Mouse (Mus musculus) kidney, postnatal 36 days (tissue): ENCODE results near the gene Fyb.
"Not testable (repeated sequence)": the region's sequence is repeated elsewhere in the genome, so short reads cannot be mapped to it uniquely, and the experiment has no call there.

Experiments
- DNase-seq, 2 experiments: peaks; one replicate each; pipeline ENCODE4 v3.0.0; 2021 to 2022; ENCODE audit warnings: mixed read lengths in 2 of 2

Fyb gene

DNA sequence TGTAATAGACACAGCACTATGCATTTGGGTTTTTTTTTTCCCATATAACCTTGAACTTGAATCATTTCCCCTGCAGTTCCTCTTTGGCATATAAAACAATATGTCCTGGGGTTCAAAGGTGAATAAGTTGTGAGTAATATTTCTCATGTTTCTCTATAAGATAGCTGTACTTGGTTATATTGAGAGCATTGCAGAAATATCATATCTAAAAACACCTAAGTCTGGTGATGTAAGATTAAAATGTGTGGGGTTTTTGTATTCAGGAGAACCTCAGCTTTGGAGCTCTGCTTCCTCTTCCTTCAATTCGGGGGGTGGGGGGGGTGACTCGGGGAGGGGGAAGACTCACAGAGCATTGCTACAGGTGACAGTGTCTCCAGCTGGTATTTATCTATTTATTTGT lies 40.0 kb downstream of the Fyb start:
- DNase-seq: no peak

DNA sequence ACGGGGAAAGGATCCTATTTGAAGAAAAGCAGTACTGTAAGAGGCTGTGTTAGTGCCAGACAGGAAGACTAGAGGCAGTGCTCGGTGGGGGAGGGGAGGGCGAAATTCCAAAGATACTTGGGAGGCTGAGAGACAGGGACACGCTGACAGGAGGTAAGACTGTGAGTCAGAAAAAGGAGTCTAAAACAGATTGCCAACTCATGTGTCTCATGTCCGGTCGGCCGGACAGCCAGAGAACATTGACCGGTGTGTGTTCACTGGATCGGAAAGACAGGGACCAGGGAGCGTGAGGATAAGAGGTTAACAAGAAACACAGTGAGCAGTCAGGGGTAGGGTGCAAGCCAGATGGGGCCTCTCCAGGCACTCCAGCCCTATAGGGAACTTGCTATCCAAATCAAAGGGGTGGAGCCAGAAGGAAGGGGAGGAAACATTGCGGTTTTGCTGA lies 42.3 kb downstream of the Fyb start:
- DNase-seq: peak; percentile 92 to 93

DNA sequence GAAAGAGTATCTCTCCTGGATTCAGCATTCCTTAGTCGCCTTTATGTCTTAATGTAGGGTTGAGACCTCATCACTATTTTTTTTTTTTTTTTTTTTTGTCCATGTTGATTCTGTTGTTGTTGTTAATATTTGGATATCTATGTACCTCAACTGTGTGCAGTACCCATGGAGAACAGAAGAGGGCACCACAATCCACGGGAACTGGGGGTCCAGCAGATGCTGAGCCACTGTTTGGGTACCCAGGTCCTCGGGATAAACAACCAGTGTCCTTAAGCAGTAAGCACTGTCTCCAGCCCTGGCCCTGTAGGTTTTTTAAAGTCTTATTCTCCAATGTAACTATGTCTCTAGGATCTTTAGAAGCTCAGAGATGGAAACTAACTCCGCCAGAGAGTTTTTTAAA lies 43.2 kb downstream of the Fyb start:
- DNase-seq: no peak

DNA sequence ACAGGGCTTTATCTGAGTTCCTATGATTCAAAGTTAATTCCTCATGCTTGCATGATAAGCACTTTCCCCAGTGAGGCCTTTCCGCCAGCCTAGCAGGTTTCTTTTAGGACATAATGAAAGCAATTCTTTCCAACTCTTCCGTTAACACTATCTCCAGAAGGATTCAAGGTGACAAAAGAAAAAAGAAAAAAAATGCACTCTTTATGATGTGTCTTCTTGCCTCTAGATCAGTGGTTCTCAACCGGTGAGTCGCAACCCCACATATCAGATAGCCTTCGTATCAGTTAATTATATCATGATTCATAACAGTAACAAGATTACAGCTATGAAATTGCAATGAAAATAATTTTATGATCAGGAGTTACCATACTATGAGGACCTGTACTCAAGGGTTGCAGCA lies 45.3 kb downstream of the Fyb start:
- no peak for DNase-seq

DNA sequence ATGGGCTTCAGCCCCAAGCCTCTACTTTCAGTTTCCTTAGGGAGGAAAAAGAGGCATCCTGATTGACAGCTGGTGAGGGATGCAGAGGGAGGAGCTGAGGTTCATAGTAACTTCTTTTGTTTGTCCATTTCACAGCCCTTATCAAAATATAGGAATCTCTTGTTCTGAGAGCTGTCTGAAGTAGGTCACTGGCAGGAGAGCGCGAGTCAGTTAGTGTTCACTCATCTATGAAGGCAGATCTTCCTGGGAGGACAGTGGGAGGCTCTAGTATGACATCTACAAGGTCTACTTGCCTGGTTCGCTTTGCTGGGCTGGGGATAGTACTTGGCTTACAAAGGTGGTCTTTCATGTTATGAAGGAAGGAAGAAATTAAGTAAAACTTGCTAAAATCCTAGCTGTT lies 46.0 kb downstream of the Fyb start:
- peak; percentile 25 to 30 for DNase-seq

DNA sequence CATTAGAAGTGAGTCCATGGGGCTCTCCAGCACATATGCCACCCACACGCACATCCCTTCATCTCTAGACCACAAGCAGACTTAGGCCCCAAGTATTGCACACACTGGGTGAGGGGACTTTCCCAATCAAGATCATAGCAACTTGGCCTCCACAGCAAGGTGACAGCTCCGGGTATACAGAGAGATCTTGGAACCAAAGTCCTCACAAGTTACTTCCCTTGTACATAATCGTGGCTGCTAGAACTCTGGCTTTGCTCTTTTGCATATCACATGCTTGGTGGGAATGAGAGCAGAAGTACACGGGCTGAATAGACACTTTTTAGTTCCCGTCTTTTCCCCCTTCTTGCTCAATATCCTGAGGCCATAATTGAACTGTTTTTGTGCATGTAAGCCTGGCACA lies 46.4 kb downstream of the Fyb start:
- peak in 1 of 2 experiments; percentile 25 for DNase-seq

DNA sequence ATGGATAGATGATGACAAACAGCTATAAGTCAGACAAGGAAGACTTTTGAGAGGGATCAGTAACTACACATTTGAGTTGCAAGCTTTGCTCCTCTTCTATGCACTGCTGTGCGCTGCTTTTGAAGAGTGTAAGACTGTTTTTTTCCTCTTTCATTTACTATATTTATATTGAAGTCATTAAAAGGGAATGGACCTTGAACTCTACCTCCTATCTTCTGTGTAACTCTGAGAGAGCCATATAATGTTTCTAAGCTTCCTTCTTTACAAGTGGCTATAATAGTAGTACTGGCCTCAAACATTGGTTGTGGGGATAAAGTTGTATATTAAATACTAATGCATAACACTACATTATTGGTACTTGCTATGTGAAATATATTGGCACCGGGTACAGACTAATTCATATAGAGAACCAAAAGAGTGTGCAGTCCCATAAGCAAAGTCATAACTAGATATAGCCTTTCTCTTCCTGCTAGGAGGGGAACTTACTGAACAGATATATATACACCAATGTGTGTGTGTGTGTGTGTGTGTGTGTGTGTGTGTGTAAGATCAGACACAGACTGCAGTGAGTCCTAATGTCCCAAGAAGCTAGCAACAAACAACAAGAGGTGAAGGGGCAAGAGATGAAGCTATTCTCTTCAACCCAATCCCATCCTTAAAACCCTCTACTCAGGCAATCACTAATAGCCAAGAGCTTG lies 47.7 kb downstream of the Fyb start:
- DNase-seq: no peak

DNA sequence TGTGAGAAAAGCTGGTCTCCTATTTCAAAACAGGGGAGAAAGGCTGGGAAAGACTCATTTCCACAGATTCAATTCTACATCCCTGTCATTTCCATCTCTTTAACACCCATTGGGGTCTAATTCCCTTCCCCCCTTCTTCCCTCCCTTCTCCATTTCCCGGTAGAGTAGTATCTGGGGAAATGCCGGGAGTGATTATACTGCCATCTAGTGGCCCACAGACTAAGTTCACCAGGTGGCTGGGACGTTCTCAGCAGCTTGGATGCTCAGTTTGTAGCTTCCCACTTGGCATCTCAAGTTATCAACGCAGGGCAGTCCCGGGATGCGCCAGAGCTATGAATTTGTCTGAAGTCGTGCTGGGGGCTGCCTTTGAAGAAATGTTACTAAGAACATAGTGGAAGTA lies 48.2 kb downstream of the Fyb start:
- DNase-seq: peak; percentile 64 to 75

DNA sequence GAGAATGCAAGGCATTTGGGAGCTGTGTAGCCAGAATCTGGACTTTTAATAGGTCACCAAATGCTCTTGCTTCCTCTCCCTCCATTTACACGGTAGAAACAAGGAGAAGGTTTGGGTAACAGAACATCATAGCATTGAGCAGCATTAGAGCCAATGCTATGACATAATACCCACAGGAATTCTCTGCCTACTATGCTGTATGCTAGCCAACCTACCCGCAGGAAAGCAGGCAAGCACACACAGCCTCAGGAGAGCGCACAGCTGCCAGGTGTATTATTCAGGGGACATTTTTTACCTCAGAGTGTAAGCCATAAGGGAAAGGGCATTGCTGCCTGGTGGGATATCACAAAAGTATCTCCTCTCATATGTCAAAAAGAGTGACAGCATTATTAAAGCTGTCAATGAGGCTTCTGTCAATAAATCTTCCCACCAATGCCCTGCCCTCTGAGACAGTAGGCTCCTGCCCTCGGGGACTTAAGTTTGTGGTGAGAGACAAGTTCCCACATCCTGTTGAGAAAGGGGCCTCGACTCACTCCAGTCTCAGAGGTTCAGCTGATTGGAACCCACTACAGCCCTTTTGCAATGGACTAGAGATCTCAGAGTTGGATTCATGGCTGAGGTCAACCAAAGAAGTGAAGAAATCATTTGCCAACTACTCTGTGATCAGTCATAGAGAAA lies 51.8 kb downstream of the Fyb start:
- DNase-seq: no peak

DNA sequence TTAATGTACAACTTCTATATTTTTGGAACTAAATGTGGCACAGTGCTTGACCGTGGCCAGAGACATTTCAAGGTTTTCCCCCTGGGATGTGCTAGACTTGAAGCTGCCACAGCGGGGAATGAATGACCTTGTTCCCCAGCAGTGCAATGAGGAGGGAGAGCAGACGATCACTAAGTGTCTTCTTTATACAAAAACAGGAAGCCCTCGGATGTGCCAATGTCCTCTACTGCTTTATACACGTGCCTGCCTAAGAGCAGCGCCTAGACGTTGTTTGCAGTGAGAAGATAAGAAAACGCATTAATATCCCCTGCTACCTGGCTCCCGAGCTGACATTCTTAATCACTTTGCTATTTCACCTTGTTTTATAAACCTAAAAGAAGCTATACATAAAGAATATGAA lies 55.3 kb downstream of the Fyb start:
- DNase-seq: no peak

DNA sequence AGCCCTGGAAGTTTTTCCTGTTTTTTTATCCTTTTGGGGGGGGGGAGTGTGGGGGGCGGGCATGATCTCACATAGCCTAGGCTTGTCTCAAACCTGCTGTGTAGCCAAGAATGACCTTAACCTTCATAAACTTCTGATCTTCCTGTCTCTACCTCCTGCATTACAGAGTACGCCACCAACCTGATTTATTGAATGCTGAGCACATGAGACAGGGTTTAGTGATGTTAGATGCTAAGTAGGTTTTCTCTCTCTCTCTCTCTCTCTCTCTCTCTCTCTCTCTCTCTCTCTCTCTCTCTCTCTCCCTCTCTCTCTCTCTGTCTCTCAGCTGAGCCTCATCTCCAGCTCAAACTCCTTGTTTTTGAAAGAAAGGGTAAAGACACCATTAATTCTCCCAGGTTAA lies 56.0 kb downstream of the Fyb start:
- DNase-seq: no peak

DNA sequence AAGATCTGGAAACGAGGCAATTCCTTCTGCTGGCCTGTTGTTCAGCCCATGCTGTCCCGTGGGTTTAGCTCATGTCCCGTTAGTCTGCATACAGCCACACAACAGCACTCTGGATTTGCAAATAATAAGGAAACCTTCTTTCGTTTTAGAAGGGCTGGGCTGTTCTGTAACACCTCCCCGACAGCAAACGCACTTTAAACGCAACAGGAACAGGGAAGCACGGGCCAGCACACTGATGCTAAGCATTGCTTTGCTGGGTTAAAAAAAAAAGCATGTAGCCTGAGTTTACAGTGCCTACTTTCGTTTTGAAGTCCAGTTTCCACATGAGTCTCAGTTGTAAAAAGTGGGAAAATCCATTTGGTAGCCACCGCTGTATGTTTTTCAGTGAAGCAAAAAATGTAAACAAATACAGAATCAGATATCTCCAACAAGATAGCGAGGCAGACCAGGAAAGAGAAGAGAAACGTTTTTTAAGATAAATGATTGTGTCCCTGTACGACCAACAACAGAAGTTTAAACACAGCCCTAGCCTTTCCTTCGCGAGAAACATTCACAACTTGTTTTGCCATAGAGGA lies 56.6 kb downstream of the Fyb start:
- DNase-seq: no peak

DNA sequence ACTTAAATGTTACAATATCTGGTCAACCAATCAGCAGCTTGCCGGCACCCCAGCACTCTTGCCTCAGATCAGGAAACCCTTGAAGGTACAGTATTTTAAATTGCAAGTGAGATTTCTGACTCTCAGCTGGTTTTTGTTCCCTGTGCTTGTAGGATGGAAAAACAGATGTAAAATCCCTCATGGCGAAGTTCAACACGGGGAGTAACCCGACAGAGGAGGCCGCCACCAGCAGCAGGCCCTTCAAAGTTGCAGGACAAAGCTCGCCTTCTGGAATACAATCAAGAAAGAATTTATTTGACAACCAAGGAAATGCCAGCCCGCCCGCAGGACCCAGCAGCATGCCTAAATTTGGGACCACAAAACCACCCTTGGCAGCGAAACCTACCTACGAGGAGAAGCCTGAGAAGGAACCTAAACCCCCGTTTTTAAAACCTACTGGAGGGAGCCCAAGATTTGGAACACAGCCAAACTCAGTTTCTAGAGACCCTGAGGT lies 57.2 kb downstream of the Fyb start:
- DNase-seq: no peak

DNA sequence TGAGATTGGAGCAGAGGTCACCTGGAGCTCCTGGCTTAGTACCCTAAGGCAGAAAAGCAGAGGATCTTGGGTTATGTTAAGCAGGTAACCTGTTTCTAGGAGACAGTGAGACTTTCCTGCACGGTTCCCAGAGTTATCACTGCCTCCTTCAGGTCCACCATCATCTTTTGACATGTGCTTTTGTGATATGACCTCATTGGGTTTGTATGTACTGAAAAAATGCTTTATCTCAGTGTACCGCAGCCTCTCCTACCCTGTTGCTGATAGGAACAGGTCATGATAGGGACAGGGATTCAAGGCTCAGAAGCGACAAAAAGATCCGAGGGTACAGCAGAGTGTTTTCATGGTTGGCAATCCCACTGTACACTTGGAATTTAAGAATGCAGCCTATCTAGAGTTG lies 62.0 kb downstream of the Fyb start:
- DNase-seq: no peak

DNA sequence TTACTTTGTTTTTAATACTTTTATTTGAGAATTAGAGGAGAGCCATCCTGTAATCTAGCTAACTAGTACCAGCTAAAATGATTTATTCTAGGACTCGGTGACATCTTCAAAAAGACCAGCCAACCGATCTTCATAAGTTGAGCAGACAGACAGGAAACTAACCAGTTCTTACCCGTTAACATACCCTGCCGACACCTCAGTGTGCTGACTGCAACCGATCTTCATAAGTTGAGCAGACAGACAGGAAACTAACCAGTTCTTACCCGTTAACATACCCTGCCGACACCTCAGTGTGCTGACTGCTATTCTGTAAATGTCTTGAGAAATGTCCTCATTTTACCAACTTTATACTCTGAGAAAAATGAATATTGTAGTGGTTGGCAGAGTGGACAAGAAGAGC lies 63.7 kb downstream of the Fyb start:
- not testable (repeated sequence) for DNase-seq

DNA sequence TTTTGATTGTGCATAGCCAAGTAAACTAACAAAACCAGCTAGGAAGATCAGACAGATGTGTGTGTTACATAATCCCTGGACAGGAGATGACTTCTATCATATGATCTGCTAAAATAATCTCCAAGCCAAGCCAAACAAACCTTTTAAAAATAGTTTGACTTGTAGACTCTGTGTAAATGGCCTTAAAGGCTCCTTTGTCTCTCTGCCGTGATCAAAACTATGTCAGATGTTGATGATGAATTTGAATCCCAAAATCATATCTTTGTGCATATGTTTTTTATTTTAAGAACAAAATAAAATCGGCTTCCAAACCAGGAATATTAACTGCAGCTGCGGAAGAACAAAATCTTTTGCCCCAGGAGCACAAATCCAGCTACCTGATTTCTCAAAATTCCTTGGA lies 64.9 kb downstream of the Fyb start:
- DNase-seq: no peak

DNA sequence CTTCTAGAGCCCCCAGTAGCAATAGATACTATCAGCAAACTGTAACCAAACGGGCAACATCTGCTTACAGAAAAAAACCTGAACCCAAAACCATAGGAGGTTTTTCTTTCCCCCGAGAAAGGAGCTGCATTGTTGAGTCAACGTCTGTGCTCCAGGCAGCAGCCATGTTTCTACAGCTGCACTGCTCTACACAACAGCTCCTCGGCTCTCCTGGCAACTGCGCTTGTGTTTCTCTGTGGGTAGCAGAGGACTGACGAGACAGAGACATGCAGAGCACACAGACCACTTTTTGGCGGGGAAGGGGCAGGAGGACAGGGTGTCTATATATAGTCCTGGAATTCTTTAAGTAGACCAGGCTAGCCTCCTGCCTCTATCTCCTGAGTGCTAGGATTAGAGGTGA lies 65.5 kb downstream of the Fyb start:
- DNase-seq: no peak

DNA sequence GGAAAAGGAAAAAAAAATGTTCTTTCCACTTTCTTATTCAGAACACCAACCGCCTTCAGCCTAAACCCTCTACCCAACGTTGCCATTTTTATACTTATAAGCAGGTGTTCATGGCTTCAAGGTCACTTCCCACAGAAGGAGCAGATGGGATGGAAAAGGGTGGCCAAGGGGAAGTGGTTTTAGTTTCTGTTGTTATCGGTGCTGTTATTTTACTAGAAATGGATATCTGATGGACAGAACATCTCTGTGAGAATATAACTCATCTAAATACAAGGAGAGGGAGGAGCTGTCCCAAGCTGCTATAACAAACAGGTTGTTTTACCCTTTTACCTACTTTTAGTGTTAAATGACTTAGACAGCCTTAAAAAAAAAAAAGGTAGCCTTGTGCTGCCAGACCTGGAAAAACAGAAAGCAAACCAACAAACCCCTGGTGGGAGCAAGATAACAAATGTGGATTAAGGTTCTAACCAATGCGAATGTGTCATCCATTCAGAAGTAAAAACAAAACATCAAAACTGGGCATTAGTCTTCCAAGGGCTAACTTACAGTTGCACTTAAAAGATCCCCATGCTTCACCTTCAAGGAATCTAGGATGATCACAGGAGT lies 68.3 kb downstream of the Fyb start:
- DNase-seq: no peak

DNA sequence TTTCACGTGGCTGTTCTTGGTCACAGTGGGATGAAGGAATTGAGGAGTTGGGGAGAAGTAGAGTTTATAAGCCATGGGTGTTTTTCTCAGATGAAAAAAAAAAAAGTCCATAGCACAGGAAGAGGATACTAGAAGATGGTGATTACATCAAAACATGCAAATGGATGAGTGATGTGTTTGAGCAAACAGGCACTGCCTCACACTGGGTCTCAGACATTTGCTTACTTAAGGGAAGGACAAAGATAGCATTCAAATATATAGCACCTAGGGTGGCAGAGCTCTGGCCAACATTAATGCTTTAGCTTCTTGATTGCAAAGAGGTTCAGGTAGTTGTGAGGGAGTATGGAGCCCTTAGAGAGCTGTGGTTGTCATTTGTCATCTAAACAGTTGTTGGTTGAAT lies 68.9 kb downstream of the Fyb start:
- no peak for DNase-seq

DNA sequence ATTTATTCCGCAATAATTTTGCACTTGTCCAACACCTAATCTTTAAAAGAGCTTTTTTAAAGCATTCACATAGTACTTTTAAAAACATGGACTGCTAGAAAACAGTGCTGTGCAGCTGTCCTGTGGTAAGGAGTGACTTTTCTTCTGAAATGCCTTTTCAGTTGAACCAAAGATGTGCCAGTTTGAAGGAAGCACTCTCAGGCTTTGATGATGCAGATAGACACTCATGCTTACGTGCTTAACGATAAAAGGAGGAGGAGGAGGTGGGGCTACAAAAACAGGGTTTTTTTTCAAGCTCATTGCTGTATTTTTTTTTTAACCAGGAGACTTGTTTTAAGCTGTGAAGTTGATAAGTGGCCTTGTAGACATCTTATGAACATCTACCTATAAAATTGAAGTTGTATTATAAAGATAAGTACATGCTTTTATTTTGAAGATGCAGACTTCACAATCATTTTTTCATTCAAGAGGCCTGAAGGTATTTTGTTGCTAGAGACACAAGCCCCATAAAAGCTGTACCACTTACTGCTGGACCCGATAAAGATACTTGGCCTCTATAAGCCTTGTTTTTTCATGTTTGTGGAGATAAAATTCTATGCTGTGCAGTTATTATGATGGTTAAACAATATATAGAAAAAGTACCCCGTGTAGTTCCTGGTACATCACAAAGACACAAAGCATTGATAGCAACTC lies 70.1 kb downstream of the Fyb start:
- no peak for DNase-seq

DNA sequence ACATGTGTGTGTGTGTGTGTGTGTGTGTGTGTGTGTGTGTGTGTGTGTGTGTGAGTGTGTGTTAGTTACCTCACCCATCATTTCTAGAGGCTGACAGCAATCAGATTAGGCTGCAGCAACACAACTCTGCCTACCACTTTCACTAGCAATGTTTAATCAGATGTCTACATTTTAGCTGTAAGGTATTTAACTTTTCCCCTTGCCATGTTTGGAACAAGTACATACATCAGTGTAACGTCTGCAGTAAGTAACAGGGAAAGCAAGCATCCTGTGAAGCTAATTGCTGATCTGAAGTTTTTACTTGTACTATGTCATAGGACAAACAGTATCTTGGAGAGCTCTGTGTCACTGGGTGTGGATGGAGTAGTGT lies 70.6 kb downstream of the Fyb start:
- DNase-seq: no peak

DNA sequence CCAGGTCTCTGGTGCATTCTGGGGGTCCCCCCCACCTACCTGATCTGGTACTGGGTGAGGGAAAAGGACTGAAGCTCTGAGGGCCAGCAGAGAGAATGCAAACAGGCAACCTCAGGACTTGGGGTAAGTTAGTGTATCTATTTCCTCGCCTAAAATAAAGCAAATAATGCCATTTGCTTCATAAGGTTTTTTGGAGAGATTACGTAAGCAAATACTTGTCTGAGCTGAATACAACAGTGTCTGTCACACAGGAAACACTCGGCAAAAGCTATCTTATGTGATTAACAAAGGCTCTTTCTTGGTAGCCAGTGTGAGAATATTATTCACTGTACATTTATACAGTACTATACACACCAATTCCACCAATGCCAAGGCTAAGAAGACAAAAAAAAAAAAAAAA lies 76.0 kb downstream of the Fyb start:
- DNase-seq: no peak

DNA sequence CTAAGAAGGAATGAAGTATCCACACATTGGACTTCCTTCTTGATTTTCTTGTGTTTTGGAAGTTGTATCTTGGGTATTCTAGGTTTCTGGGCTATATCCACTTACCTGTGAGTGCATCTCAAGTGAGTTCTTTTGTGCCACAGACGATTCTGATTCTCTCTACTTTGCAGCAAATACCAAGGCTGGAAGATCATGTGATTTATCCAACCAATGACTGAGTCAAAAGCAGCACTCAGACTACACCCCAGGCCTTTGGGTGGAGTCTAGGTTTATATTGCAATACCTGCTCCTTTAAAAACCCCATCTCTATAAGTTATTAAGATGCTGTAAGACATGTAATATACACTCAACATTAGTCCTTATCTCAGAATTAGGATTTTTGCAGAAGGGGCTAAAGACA lies 77.7 kb downstream of the Fyb start:
- DNase-seq: no peak
